Mouse (Mus musculus) heart, adult 2 months (tissue): ENCODE measurements around the gene M6pr.

Experiments used
- CTCF ChIP-seq: fragments of 200-600 bp; IDR thresholded peaks from 2 replicates; pipeline ENCODE4 v1.8.1; 2022; ENCODE audit warnings: antibody characterized with exemption, mild to moderate bottlenecking, moderate library complexity
- POLR2A ChIP-seq: fragments of 200-500 bp; IDR thresholded peaks from 2 replicates; pipeline ENCODE4 v1.6.1; 2011; ENCODE audit warnings: mild to moderate bottlenecking, low read depth, low read length, control low read depth; ENCODE audit not compliant: insufficient read depth

- TF ChIP-seq POLR2A: no peak
- TF ChIP-seq CTCF: no peak
Observed at GRCm38 (mm10) chr6:122296918-122297278, 11.6 kb upstream of the M6pr start.
